Mouse (Mus musculus) heart, embryonic 13.5 days (tissue): Measurements from ENCODE around the gene Nfic. TPM values are rescaled to one million over a fixed set of nuclear protein-coding genes. Genes with fewer than 3 reads are reported as not detected.
A peak's percentile ranks its signal among the peaks of the same experiment; 100 is the strongest.

Experiments used
- ATAC-seq: fragments of 200-750 bp; cut with Nextera tagmentation; 2 replicates; pipeline ENCODE4 v1.8.0; 2017; ENCODE audit warnings: moderate TSS enrichment; ENCODE audit not compliant: insufficient number of reproducible peaks, low FRiP score, low TSS enrichment; ENCODE audit errors: extremely low read depth
- H3K27ac ChIP-seq: fragments of 300-500 bp; sonication (generic); replicated peaks from 2 replicates; pipeline ENCODE4 v1.5.1; 2015; ENCODE audit warnings: moderate library complexity, mild to moderate bottlenecking, inconsistent platforms
- H3K27me3 ChIP-seq: fragments of 300-500 bp; sonication (generic); replicated peaks from 2 replicates; pipeline ENCODE4 v1.6.1; 2015; ENCODE audit warnings: mild to moderate bottlenecking, inconsistent platforms
- H3K36me3 ChIP-seq: fragments of 300-500 bp; sonication (generic); 2 replicates; pipeline ENCODE4 v1.6.1; 2015; ENCODE audit warnings: mild to moderate bottlenecking, inconsistent platforms
- H3K4me1 ChIP-seq: fragments of 300-500 bp; sonication (generic); 2 replicates; pipeline ENCODE4 v1.6.1; 2015; ENCODE audit warnings: inconsistent platforms
- H3K4me2 ChIP-seq: fragments of 300-500 bp; sonication (generic); 2 replicates; pipeline ENCODE4 v1.6.1; 2015; ENCODE audit warnings: inconsistent platforms, mild to moderate bottlenecking, moderate library complexity
- H3K4me3 ChIP-seq: fragments of 300-500 bp; sonication (generic); 2 replicates; pipeline ENCODE4 v1.5.1; 2015; ENCODE audit warnings: moderate library complexity, mild to moderate bottlenecking, inconsistent platforms
- H3K9ac ChIP-seq: fragments of 300-500 bp; sonication (generic); 2 replicates; pipeline ENCODE4 v1.6.1; 2015; ENCODE audit warnings: inconsistent platforms, mild to moderate bottlenecking, moderate library complexity
- H3K9me3 ChIP-seq: fragments of 300-500 bp; sonication (generic); 2 replicates; pipeline ENCODE4 v1.6.1; 2016; ENCODE audit warnings: inconsistent platforms
- WGBS: fragments of 180-500 bp; shearing (Covaris S2); methylation state at CpG from one replicate; pipeline ENCODE4 v1.1.7; 2015; ENCODE audit warnings: mixed read lengths; 5-methylcytosine and 5-hydroxymethylcytosine counted together
- polyA plus RNA-seq: library from polyadenylated mRNA; unstranded; fragments of >200 nt; fragmentation: Nextera tagmentation; extraction: Ambion mirVana; gene quantifications from 2 replicates; pipeline ENCODE4 v1.2.1, GENCODE M21; 2015

The Nfic gene
- polyA plus RNA-seq, 1 experiment from 2014 or later: 57.4 TPM

DNA sequence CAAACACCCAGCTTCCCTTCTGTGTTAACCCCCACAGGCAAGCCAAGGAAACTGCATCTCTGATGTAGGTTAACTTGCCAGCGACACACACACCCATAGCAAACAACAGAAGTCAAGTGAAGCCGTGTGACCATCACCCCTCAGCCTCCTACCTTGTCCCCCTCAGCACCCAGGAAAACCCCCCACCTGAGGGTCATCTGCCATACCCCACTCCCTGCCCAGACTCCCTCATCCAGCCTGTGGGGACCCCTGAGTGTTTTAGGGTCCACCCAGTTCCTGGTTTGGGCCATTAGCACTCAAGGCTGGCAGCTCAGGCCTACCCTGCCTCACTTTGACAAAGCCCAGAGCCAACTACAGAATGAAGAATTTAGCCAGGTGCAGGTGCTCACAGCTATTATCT is 10.6 kb upstream of the Nfic start:
- ATAC-seq: no peak
- no peaks in the 10 kb centered on the region for H3K36me3 ChIP-seq
- WGBS: 82% methylated on average over 2 of the region's 2 CpGs
- H3K27me3 ChIP-seq: peaks cover 100% of the 10 kb centered on the region
- no peak overlapping the region for H3K27ac ChIP-seq
- no peaks in the 10 kb centered on the region for H3K9me3 ChIP-seq
- no peak overlapping the region for H3K9ac ChIP-seq
- H3K4me3 ChIP-seq: no peak overlapping the region
- H3K4me1 ChIP-seq: peaks cover 10% of the 10 kb centered on the region
- no peak overlapping the region for H3K4me2 ChIP-seq

DNA sequence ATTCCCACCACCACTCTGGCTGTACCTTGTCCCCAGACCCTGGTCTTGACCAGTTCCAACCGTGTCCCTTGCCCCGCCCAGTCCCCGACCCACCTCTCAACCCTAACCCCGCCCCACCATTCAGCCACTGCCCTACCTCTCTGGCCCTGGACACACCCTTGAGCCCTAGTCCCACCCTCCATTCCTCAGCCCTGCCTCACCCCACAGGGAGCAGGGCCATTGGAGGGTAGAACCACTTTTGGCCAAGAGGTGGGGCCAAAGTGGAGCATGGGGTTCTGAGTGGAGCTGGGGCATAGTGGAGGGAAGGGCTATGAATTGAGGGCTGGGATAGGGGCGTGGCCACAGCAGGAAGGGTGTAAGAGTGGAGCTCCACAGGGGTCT is 9.8 kb upstream of the Nfic start:
- no peaks in the 10 kb centered on the region for H3K9me3 ChIP-seq
- no peak for ATAC-seq
- no peaks in the 10 kb centered on the region for H3K36me3 ChIP-seq
- WGBS: 4% methylated on average over 5 of the region's 5 CpGs
- H3K4me3 ChIP-seq: no peak overlapping the region
- H3K4me1 ChIP-seq: peaks cover 12% of the 10 kb centered on the region
- H3K27me3 ChIP-seq: peaks cover 100% of the 10 kb centered on the region
- H3K9ac ChIP-seq: no peak overlapping the region
- H3K27ac ChIP-seq: no peak overlapping the region
- H3K4me2 ChIP-seq: no peak overlapping the region

DNA sequence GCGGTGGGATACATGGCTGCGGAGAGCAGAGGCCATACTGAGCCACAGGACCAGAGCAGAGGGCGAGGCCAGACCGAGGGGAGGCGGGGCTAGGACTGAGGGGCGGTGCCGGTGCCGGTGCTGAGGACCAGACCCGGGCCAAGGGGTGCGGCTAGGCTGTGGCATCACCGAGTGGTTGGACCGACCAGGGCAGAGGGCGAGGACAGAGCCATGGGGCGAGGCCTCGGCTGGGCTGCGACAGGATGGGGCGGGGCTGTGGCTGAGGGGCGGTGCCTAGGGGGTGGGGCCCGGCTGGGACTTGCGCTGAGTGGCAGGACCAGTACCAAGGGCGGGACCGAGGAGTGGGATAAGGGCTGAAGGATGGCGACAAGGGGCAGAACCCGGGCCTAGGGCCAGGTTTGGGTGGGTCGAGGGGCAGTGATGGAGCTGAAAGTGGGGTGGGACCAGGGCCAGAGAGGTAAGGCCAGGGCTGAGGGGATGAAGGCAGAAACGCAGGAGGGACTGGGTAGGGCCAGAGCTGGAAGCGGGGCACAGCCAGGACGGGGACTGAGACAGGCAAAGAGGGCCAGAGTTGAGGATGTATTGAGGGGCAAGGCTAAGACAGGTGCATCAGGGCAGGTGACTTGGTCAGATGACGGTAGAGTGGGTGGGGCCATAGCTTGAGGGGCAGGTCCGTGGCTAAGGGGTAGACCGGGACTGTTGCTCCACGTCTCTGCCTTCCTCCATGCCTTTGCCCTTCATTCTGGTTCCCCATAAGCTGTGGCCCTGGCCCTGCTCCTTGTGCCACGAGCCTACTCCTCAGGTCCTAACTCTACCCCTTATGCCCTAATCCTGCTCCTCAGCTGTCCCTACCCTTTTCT is 9.2 kb upstream of the Nfic start:
- H3K4me3 ChIP-seq: peak overlapping the region; percentile 36
- WGBS: 3% methylated on average over 33 of the region's 33 CpGs
- no peak overlapping the region for H3K27ac ChIP-seq
- H3K9ac ChIP-seq: 0 out of 2 replicates have a peak overlapping the region, but pooled peaks have one; percentile 24
- H3K4me1 ChIP-seq: peaks cover 12% of the 10 kb centered on the region
- no peaks in the 10 kb centered on the region for H3K9me3 ChIP-seq
- no peaks in the 10 kb centered on the region for H3K36me3 ChIP-seq
- peak; percentile 70 for ATAC-seq
- peaks cover 100% of the 10 kb centered on the region for H3K27me3 ChIP-seq
- H3K4me2 ChIP-seq: peak overlapping the region; percentile 55

DNA sequence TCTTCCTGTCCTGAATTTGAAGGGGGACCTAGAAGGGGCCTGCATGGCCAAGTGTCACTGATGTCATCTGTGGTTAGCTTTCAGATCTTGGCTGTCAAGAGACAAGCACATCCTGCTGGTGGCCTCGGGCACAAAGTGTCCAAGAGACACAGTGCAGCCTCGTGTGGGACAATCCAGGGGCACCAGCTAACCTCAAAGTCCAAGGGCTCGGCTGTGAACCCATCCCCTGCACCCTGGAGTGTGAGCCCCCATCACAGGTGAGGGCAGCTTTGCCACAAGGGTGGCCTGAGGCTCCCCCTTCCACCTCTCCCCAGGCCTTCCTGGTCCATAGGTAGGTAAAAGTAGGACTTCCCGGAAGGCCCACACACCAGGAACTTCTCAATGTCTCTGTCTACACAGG is 8.1 kb upstream of the Nfic start:
- H3K36me3 ChIP-seq: no peaks in the 10 kb centered on the region
- H3K9ac ChIP-seq: no peak overlapping the region
- no peak for ATAC-seq
- no peak overlapping the region; the same call in 1 of the 2 replicates for H3K4me2 ChIP-seq
- H3K27me3 ChIP-seq: peaks cover 100% of the 10 kb centered on the region
- H3K4me3 ChIP-seq: no peak overlapping the region
- H3K9me3 ChIP-seq: no peaks in the 10 kb centered on the region
- WGBS: 54% methylated on average over 4 of the region's 4 CpGs
- H3K27ac ChIP-seq: no peak overlapping the region
- H3K4me1 ChIP-seq: peaks cover 12% of the 10 kb centered on the region

DNA sequence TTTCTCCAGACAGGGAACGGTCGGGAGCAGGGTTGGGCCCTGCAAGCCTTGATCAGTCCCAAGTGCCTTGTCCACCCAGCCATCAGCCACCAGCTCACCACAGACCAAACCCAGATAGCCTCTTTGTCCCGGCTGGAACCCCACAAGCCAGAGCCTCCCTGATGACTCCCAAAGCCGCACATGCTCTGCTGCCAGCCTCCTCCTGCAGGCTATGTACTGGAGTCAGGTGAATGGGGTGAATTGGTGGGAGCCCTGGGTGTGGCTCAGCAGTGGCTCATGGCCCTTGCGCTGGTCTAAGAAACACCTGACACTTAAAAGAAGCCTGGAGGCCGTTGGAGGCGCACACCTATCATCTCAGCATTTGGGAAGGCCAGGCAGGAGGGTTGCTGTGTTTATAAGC is 7.5 kb upstream of the Nfic start:
- H3K27ac ChIP-seq: no peak overlapping the region
- no peaks in the 10 kb centered on the region for H3K9me3 ChIP-seq
- H3K4me3 ChIP-seq: no peak overlapping the region
- peaks cover 100% of the 10 kb centered on the region for H3K27me3 ChIP-seq
- peaks cover 12% of the 10 kb centered on the region for H3K4me1 ChIP-seq
- H3K4me2 ChIP-seq: no peak overlapping the region
- WGBS: 63% methylated on average over 7 of the region's 7 CpGs
- no peaks in the 10 kb centered on the region for H3K36me3 ChIP-seq
- H3K9ac ChIP-seq: no peak overlapping the region
- ATAC-seq: no peak

DNA sequence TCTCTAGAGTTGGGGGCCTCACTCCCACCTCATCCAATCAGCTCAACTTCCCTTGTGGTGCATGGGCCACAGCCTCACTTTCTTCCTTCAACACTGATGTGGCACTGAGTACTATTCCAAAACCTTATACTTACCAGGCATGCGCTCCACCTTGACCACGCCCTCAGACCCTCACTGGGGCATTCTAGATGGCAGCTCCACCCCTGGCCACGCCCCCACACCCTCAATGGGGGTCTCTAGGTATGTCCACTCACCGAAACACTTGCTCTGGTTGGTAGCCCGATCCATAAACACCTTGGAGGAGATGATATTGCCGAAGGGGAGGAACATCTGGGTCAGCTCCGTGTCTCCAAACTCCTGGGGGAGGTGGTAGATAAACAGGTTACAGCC is 7.0 kb upstream of the Nfic start:
- whole genome bisulfite sequencing: 37% methylated on average over 7 of the region's 7 CpGs
- no peak overlapping the region for H3K4me3 ChIP-seq
- no peak for ATAC-seq
- peaks cover 12% of the 10 kb centered on the region for H3K4me1 ChIP-seq
- H3K9ac ChIP-seq: no peak overlapping the region
- peaks cover 100% of the 10 kb centered on the region for H3K27me3 ChIP-seq
- H3K27ac ChIP-seq: no peak overlapping the region
- no peak overlapping the region for H3K4me2 ChIP-seq
- no peaks in the 10 kb centered on the region for H3K9me3 ChIP-seq
- H3K36me3 ChIP-seq: no peaks in the 10 kb centered on the region

DNA sequence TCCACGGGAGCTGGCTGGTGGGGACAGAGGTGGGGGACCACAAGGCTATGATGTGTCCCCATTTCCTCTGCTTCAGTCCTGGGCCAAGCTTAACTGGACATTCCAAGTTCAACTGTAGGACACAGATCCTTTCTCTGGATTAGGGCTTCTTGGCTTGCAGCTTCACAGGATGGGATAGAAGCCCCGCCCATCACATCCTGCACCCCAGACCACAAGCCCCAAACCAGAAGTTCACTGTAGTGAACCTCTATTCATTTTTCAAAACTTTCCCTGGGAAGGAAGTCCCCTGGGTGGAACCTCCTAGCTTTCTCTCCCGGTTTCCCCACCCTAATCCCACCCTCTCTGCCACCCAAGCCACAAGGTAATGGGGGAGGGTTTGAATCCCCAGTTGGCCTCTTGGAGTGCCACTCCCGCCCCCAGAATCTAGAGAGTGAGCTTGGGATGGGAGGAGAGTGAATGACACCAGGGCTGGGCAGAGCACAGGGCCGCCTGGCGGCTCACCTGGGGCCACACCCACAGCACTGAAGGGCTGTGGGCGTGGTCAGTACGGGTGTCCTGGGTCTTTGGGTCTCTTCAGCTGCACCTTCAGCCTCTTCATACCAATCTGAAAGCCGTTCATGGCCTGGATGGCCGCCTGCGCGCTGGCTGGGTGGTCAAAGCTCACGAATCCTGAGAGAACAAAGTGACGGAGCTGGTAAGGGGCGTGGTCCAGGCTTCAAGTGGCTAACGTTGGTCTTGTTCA is 6.4 kb upstream of the Nfic start:
- Histone ChIP-seq H3K4me2 (no peak overlapping the region), H3K4me3 (no peak overlapping the region), H3K4me1 (peaks cover 12% of the 10 kb centered on the region), H3K9ac (no peak overlapping the region), H3K27ac (no peak overlapping the region), H3K36me3 (no peaks in the 10 kb centered on the region), H3K27me3 (peaks cover 100% of the 10 kb centered on the region), H3K9me3 (no peaks in the 10 kb centered on the region)
- WGBS: 6% methylated on average over 16 of the region's 16 CpGs
- ATAC-seq: no peak

DNA sequence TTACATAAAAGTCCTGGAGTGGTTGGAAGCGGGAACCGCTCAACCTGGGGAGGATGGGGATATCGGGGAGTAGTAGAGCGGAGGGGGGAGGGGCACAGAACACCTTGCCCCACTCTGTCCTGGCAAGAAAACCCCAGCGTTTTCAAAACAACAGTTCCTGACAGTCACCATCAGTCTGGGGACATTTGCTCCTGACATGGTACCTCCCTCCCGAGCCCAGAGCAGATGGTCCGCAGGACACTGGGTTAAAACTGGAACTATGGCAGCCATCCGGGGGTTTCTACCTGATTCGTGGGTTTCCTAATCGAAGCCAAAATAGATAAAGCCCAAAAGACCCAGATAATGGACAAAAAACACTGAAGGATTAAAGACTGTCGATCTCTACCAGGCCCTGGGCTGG is 5.5 kb upstream of the Nfic start:
- H3K4me2 ChIP-seq: no peak overlapping the region
- no peak overlapping the region for H3K4me3 ChIP-seq
- WGBS: 37% methylated on average over 11 of the region's 11 CpGs
- H3K9me3 ChIP-seq: no peaks in the 10 kb centered on the region
- H3K9ac ChIP-seq: no peak overlapping the region
- H3K27me3 ChIP-seq: peaks cover 100% of the 10 kb centered on the region
- H3K27ac ChIP-seq: no peak overlapping the region
- H3K4me1 ChIP-seq: peaks cover 12% of the 10 kb centered on the region
- no peaks in the 10 kb centered on the region for H3K36me3 ChIP-seq
- ATAC-seq: no peak

DNA sequence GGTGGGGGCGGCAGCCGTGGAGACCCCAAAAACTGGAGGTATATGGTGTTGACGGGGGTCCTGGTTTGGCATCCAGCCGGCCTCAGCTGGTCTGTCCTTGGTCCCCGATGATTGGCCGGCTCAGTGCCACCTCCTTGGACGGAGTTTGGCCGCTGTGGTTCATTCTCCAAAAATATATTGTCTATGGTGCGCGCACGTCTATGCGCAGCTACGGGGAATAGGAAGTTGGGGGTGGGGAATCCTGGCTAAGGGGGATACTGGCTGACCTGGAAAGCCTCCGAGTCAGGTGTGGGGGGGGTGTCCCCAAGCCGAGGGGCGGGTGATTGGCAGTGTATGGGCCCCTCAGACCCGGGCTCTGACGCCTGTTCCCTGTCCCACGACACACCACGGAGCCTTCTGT is 5.0 kb upstream of the Nfic start:
- Histone ChIP-seq H3K27ac (no peak overlapping the region), H3K4me2 (0 out of 2 replicates have a peak overlapping the region, but pooled peaks have one; percentile 18), H3K4me1 (peaks cover 12% of the 10 kb centered on the region), H3K4me3 (peak overlapping the region; percentile 14; the same call in 1 of the 2 replicates), H3K36me3 (no peaks in the 10 kb centered on the region), H3K9ac (no peak overlapping the region), H3K9me3 (no peaks in the 10 kb centered on the region), H3K27me3 (peaks cover 100% of the 10 kb centered on the region)
- 28% methylated on average over 20 of the region's 20 CpGs for WGBS
- no peak for ATAC-seq

DNA sequence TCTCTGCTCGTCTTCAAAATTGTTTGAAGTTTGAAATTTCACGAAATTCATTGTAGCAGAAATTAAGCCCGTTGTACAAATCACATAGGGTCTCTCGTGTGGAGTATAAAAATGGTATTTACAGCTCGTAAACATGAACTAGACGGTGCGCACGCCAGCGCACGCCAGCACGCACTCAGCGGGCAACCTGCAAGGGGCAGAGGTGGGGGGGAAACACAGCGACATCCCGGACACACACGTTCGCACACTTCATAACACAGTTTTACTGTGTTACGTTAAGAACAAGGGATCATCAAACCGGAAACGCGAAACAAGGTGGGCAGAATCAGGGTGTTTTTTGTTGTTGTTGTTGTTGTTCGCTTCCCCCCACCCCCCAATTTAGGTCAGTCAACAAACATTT is 4.0 kb upstream of the Nfic start:
- Histone ChIP-seq H3K4me1 (peaks cover 7% of the 10 kb centered on the region), H3K27me3 (peaks cover 100% of the 10 kb centered on the region), H3K27ac (no peak overlapping the region), H3K9me3 (no peaks in the 10 kb centered on the region), H3K36me3 (no peaks in the 10 kb centered on the region), H3K4me2 (no peak overlapping the region), H3K9ac (no peak overlapping the region), H3K4me3 (no peak overlapping the region)
- ATAC-seq: no peak
- 67% methylated on average over 21 of the region's 21 CpGs for WGBS

DNA sequence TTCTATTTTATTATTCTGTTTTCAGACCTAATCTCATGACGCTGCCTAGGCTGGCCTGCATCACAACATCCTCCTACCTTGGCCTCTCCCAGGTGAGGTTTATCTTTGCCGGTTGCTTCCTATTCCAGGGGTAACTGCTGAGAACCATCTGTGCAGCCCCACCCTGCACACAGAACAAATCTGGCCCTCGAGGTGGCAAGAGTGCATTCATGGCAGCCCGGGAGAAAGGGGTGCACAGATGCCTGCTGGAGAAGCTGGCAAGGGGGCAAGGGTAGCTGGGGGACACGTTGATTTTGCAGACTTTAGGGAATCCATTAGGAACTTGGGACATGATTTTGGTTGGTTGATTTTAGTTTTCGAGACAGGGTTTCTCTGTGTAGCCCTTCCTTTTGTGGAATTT is 2.8 kb upstream of the Nfic start:
- H3K27me3 ChIP-seq: peaks cover 100% of the 10 kb centered on the region
- H3K4me1 ChIP-seq: 0 out of 2 replicates have a peak, but pooled peaks cover 2% of the 10 kb centered on the region
- H3K9ac ChIP-seq: no peak overlapping the region
- no peaks in the 10 kb centered on the region for H3K36me3 ChIP-seq
- WGBS: 67% methylated on average over 6 of the region's 6 CpGs
- no peak overlapping the region for H3K27ac ChIP-seq
- no peaks in the 10 kb centered on the region for H3K9me3 ChIP-seq
- no peak overlapping the region for H3K4me2 ChIP-seq
- H3K4me3 ChIP-seq: no peak overlapping the region
- ATAC-seq: no peak
